Mouse (Mus musculus): ENCODE data around the gene Gm3776.
A peak's percentile ranks its signal among the peaks of the same experiment; 100 is the strongest.
"Not testable (repeated sequence)": the region's sequence is repeated elsewhere in the genome, so short reads cannot be mapped to it uniquely, and the experiment has no call there.

The Gm3776 gene

GRCm38 (mm10) chr9:78292462-78292861 lies 35.5 kb downstream of the Gm3776 start:
- not testable (repeated sequence) for DNase-seq (ENCODE audit: low read depth, low spot score)

- not testable (repeated sequence) for DNase-seq (ENCODE audit: low read depth, low spot score)
These were observed 36.8 kb downstream of the Gm3776 start for GRCm38 (mm10) chr9:78293683-78294082.

GRCm38 (mm10) chr9:78294781-78295180 lies 37.9 kb downstream of the Gm3776 start:
- DNase-seq (ENCODE audit: low read depth, low spot score), result not testable (repeated sequence)

GRCm38 (mm10) chr9:78296089-78296488 lies 39.2 kb downstream of the Gm3776 start:
- DNase-seq (ENCODE audit: low read depth, low spot score), result peak; percentile 74

DNA sequence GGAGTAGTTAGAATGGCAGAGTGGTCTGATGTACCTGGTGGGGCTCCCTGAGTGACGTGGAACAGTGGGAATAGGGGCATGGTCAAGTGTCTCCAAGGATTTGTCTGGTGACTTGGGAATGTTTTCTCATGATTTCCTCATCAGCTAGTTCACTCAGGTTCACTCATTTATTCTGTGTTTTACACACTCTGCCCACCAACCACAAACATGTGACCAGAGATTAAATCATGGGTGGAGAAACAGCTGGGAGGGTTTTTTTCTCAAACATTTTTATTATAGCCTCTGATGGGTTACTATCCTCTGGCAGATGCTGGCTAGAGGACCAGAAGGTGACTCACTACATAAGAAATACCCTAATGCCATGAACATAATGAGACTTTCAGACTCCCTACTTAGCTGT lies 41.3 kb downstream of the Gm3776 start:
- no peak for DNase-seq (ENCODE audit: low read depth, low spot score)

- DNase-seq (ENCODE audit: low read depth, low spot score), result not testable (repeated sequence)
These were observed 42.2 kb downstream of the Gm3776 start for GRCm38 (mm10) chr9:78299143-78299542.

DNA sequence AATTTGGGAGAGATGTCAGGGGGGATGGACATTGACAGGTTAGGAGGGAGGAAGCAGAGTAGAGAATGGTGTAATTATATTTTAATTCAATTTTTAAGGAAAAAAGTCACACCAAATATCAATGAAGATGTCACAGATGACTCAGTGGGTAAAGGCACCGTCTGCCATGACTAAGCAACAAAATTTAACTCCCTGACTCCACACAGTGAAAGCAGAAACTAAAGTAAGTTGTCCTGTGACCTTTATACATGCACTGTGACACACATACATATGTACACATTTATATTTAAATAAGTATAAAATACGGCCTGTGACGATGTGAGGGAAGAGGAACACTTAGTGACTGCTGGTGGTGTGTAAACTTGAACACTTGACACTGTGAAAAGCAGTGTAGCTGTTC lies 51.2 kb downstream of the Gm3776 start:
- not testable (repeated sequence) for DNase-seq (ENCODE audit: low read depth, low spot score)

DNA sequence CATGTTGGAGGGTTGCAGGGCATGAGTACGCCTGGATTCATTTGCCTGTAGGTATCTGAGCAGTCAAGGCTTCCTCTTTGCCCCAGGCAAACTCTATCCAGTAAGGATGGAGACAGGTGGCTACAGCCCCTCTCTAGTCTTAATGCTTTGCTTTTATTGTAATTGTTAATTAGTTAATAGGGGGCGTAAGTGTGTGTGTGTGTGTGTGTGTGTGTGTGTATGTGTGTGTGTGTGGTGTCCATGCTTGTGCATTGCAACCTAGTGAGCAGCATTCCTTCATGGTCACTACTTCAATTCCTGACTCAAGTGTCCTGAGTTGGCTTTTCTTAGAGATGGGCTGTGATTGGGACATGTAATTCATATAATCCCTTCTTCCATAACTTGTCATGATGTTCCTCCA lies 57.8 kb downstream of the Gm3776 start, which contains the start of gene Omt2a:
Omt2a (minus strand) TSS at position 101 of the 400 bp plus-strand sequence.
- DNase-seq (ENCODE audit: low read depth, low spot score), result no peak

Data from R1 (cell line).